Mouse (Mus musculus): ENCODE measurements around the gene Kctd3. TPM values are rescaled to one million over a fixed set of nuclear protein-coding genes. Genes with fewer than 3 reads are reported as not detected.

The Kctd3 gene
- total and polyA plus RNA-seq, 3 experiments: 26.8 to 42.3 TPM; not detected in 1

DNA sequence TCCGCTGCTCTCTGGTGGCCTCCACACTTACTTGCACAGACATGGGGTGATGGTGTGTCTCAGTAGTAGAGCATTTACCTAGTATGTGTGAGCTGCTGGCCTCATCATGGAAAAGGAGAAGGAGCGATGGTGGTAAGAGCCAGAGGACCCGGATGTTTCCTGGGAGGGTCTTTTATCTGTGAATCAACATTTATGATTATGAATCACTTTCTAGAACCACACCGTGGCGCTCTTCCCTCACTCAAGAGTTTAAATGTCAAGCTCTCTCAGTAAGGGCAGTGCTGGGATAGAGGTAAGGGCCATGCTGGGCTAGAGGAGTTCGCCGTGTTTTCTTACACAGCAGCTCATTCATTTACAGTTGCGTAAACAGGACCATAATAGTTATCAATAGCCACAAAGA, 19.2 kb upstream of the Kctd3 start:
- TF ChIP-seq EP300 (IDR thresholded peaks at IDR 0.05; ENCODE audit: low read depth in 1 of 2, low read length in 2 of 2) (no peak), TBP (IDR thresholded peaks at IDR 0.05; ENCODE audit: low read depth, low read length) (no peak), ZC3H11A (IDR thresholded peaks at IDR 0.05; ENCODE audit: low read depth, low read length) (0 out of 2 replicates have a peak, but pooled peaks have one; percentile 7), ZKSCAN1 (IDR thresholded peaks at IDR 0.05; ENCODE audit: low read depth, low read length) (no peak), SMC3 (IDR thresholded peaks at IDR 0.05; ENCODE audit: low read depth, low read length) (peak; percentile 54), TCF12 (IDR thresholded peaks at IDR 0.05; ENCODE audit: low read depth, low read length) (no peak), POLR2A (IDR thresholded peaks at IDR 0.05; ENCODE audit: control insufficient read depth in 1 of 2, insufficient read depth in 1 of 2, low read depth in 1 of 2, low read length in 2 of 2, poor library complexity in 1 of 2) (no peak), CTCF (IDR thresholded peaks at IDR 0.05 in 2 of 3, conservative IDR thresholded peaks at IDR 0.05 in 1 of 3; ENCODE audit: control insufficient read depth in 1 of 3, insufficient read depth in 1 of 3, low read depth in 2 of 3, low read length in 3 of 3, poor library complexity in 1 of 3, severe bottlenecking in 1 of 3) (peak in 1 of 3 experiments; percentile 66; a peak in 2 of 6 replicates), RAD21 (IDR thresholded peaks at IDR 0.05; ENCODE audit: low read depth, low read length) (peak; percentile 71)
- H3K79me2 ChIP-seq (ENCODE audit: control insufficient read depth, insufficient read depth, low read length, poor library complexity): no peaks in the 10 kb centered on the region
- no peak overlapping the region for H3K27ac ChIP-seq (ENCODE audit: control insufficient read depth, low read depth, low read length)
- no peak overlapping the region for H3K4me3 ChIP-seq (ENCODE audit: control insufficient read depth in 1 of 2, insufficient read depth in 1 of 2, low read depth in 2 of 2, low read length in 2 of 2)
- H3K36me3 ChIP-seq (ENCODE audit: control insufficient read depth in 1 of 2, insufficient read depth in 2 of 2, low read length in 2 of 2): no peaks in the 10 kb centered on the region
- no peaks in the 10 kb centered on the region for H3K9me3 ChIP-seq (replicated peaks; ENCODE audit: insufficient read depth, low read length)
- no peaks in the 10 kb centered on the region for H3K27me3 ChIP-seq (ENCODE audit: control insufficient read depth in 1 of 2, insufficient read depth in 2 of 2, low read length in 2 of 2)
- no peaks in the 10 kb centered on the region for H3K4me1 ChIP-seq (ENCODE audit: control insufficient read depth in 1 of 2, insufficient read depth in 2 of 2, low read length in 2 of 2)
- DNase-seq (ENCODE audit: low read depth, low spot score): peak; percentile 54
- H3K9ac ChIP-seq (ENCODE audit: control insufficient read depth, low read depth, low read length, poor library complexity, severe bottlenecking): no peak overlapping the region

- Histone ChIP-seq H3K9ac (ENCODE audit: control insufficient read depth, low read depth, low read length, poor library complexity, severe bottlenecking) (no peak overlapping the region), H3K27me3 (ENCODE audit: control insufficient read depth in 1 of 2, insufficient read depth in 2 of 2, low read length in 2 of 2) (no peaks in the 10 kb centered on the region), H3K79me2 (ENCODE audit: control insufficient read depth, insufficient read depth, low read length, poor library complexity) (no peaks in the 10 kb centered on the region), H3K27ac (ENCODE audit: control insufficient read depth, low read depth, low read length) (no peak overlapping the region), H3K4me1 (ENCODE audit: control insufficient read depth in 1 of 2, insufficient read depth in 2 of 2, low read length in 2 of 2) (no peaks in the 10 kb centered on the region), H3K36me3 (ENCODE audit: control insufficient read depth in 1 of 2, insufficient read depth in 2 of 2, low read length in 2 of 2) (no peaks in the 10 kb centered on the region), H3K4me3 (ENCODE audit: control insufficient read depth in 1 of 2, insufficient read depth in 1 of 2, low read depth in 2 of 2, low read length in 2 of 2) (no peak overlapping the region), H3K9me3 (replicated peaks; ENCODE audit: insufficient read depth, low read length) (no peaks in the 10 kb centered on the region)
- no peak for TF ChIP-seq NELFE (IDR thresholded peaks at IDR 0.05; ENCODE audit: low read depth, low read length)
- DNase-seq (ENCODE audit: low read depth, low spot score): no peak
These were observed 16.1 kb upstream of the Kctd3 start for GRCm38 (mm10) chr1:189023701-189024080.

GRCm38 (mm10) chr1:189022925-189023700, 15.5 kb upstream of the Kctd3 start:
- Histone ChIP-seq H3K9ac (ENCODE audit: control insufficient read depth, low read depth, low read length, poor library complexity, severe bottlenecking) (no peak overlapping the region), H3K79me2 (ENCODE audit: control insufficient read depth, insufficient read depth, low read length, poor library complexity) (no peaks in the 10 kb centered on the region), H3K9me3 (replicated peaks; ENCODE audit: insufficient read depth, low read length) (no peaks in the 10 kb centered on the region), H3K27me3 (ENCODE audit: control insufficient read depth in 1 of 2, insufficient read depth in 2 of 2, low read length in 2 of 2) (no peaks in the 10 kb centered on the region), H3K4me1 (ENCODE audit: control insufficient read depth in 1 of 2, insufficient read depth in 2 of 2, low read length in 2 of 2) (no peaks in the 10 kb centered on the region), H3K27ac (ENCODE audit: control insufficient read depth, low read depth, low read length) (no peak overlapping the region), H3K4me3 (ENCODE audit: control insufficient read depth in 1 of 2, insufficient read depth in 1 of 2, low read depth in 2 of 2, low read length in 2 of 2) (no peak overlapping the region), H3K36me3 (ENCODE audit: control insufficient read depth in 1 of 2, insufficient read depth in 2 of 2, low read length in 2 of 2) (no peaks in the 10 kb centered on the region)
- TF ChIP-seq ETS1 (IDR thresholded peaks at IDR 0.05; ENCODE audit: low read depth, low read length) (no peak), CHD1 (IDR thresholded peaks at IDR 0.05; ENCODE audit: low read depth, low read length) (no peak), GABPA (IDR thresholded peaks at IDR 0.05; ENCODE audit: low read depth, low read length) (no peak), E2F4 (IDR thresholded peaks at IDR 0.05; ENCODE audit: borderline replicate concordance, low read depth, low read length) (no peak), ZC3H11A (IDR thresholded peaks at IDR 0.05; ENCODE audit: low read depth, low read length) (peak; percentile 70), CTCF (IDR thresholded peaks at IDR 0.05 in 2 of 3, conservative IDR thresholded peaks at IDR 0.05 in 1 of 3; ENCODE audit: control insufficient read depth in 1 of 3, insufficient read depth in 1 of 3, low read depth in 2 of 3, low read length in 3 of 3, poor library complexity in 1 of 3, severe bottlenecking in 1 of 3) (peak; percentile 41 to 79 (median 43); a peak in 4 of 6 replicates), KAT2A (conservative IDR thresholded peaks at IDR 0.05; ENCODE audit: low read depth, low read length) (no peak), MXI1 (IDR thresholded peaks at IDR 0.05; ENCODE audit: low read depth, low read length) (no peak), MAFK (IDR thresholded peaks at IDR 0.05; ENCODE audit: borderline replicate concordance, low read depth, low read length) (no peak), MAZ (IDR thresholded peaks at IDR 0.05; ENCODE audit: low read depth, low read length) (no peak), CHD2 (IDR thresholded peaks at IDR 0.05; ENCODE audit: low read length) (no peak), RAD21 (IDR thresholded peaks at IDR 0.05; ENCODE audit: low read depth, low read length) (peak; percentile 89), SMC3 (IDR thresholded peaks at IDR 0.05; ENCODE audit: low read depth, low read length) (peak; percentile 65)
- DNase-seq (ENCODE audit: low read depth, low spot score): peak; percentile 55

Measured in MEL (cell line).